Mouse (Mus musculus) heart, postnatal 10 days (tissue): ENCODE data around the gene Fah. TPM values are rescaled to one million over a fixed set of nuclear protein-coding genes. Genes with fewer than 3 reads are reported as not detected.
A peak's percentile ranks its signal among the peaks of the same experiment; 100 is the strongest.

ENCODE experiments used
- DNase-seq, 2 experiments: peaks; one replicate each; pipeline ENCODE4 v3.0.0; 2021
- intact Hi-C: fragments of 180-260 bp; cut with DNase I; formaldehyde crosslinking; loops from one replicate; pipeline ENCODE4 v1.15.1; 2025
- total RNA-seq, 2 experiments: library from RNA; stranded (reverse); gene quantifications; 2 replicates each; pipeline ENCODE4 v1.2.3; 2021

Fah gene
- 1 to 10 TPM; 6.0 to 7.3 TPM for total RNA-seq

DNA sequence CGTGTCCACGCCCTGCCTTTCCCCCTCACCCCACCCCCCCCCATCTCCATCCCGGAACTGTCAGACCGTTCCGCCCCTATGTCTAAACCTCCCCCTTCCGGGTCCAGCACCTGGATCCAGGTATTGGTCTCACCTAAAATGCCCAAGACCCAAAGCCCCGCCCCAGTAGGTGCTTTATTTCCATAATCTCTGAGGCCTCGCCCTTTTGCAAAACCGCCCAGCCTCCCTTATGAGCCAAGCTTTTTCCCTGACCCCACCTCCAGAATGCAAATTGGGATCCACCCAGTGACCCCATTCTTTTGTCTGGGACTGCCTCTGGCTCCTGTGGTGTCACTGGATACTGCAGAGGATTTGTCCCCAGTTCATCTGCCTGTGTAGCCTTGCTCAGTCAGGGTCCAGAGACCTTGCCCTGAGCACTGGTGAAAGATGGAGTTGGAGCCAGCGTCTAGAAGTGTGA lies at the start of gene Fah:
Fah (minus strand) TSS at position 430 of the 457 bp plus-strand sequence.
- DNase-seq: peak; percentile 40 to 64
- intact Hi-C loops: loop anchor here (5.0 kb wide), 1 partner anchor 81 kb away; the partner anchor contains the start of gene Zfand6

DNA sequence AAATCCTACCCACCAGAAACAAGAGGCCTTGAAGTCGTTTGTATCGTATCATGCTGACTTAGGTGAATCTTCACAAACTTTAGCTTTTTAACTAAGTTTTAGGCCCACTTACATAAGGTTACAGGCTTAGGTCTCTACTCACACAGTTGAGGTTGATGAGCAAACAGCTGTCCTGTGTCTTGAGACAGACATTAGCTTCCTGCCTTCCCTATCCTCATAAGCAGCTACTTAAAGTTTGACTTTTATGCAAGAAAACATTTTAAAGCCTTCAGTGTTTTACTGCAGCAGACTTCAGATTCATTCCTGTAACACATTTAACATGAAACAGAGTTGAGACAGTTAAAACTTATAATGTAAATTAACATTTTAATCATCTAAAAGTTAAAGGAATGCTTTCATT lies 46.2 kb upstream of the Fah start:
- intact Hi-C loops: no loop called here
- DNase-seq: no peak

DNA sequence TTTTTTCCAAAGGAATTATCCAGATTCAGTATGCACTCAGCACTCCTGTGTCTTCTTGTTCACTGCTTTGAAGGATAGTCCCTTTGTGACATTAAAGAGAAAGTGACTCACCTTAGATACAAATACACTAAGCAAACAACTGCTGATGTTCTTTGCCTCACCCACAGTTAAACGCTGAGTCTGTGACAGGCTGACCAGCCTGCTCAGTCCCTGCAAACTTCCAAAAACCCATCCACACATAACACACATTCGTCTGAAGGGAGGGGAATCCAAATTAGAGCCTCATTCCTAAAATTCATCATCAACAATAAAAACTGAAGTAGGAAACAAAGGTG lies 45.4 kb upstream of the Fah start:
- intact Hi-C loops: no loop called here
- DNase-seq: no peak

DNA sequence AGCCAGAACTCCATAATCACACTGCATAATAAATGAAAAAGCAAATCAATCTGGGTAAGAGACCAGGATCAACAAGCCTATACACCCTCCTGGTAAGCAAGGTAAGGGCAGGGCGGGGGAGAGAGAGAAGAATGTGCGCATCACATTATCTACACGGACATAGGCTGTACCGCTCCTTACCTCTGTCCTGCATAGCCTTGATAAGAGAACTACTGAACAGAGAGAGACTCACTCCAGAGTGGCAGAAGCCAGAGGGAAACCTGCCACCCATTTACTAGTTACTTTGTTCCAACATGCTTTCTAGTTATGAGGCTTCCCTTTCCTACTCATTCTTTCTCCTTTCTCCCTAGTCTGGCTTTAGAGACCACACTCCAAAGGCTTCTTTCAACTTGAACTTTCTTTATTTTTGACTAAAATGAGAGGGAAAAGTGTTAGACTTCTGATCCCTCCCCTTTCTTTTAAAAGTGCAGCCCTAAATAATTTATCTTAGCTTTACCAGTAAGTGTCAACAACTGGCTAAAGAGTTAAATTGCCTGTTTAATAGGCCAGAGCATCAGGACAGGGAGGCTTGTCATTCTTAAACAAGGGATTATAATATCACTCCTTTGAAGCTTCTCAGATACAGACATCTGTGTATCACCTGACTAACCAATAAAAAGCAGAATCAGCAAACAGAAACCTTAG lies 44.9 kb upstream of the Fah start:
- intact Hi-C loops: no loop called here
- DNase-seq: no peak

DNA sequence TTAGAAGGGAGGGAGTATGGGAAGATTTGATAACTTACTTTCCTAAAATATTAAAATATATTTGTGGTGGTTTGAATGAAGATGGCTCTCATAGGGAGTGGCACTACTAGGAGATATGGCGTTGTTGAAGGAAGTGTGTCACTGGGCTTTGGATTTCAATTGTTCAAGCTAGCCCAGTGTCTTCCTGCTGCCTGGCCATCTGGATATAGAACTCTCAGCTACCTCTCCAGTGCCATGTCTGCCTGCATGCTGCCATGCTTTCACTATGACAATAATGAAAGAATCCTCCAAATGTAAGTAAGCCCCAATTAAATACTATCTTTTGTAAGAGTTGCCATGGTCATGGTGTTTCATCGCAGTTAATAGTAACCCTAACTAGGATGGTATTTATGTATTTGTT lies 42.5 kb upstream of the Fah start:
- intact Hi-C loops: no loop called here
- no peak for DNase-seq

DNA sequence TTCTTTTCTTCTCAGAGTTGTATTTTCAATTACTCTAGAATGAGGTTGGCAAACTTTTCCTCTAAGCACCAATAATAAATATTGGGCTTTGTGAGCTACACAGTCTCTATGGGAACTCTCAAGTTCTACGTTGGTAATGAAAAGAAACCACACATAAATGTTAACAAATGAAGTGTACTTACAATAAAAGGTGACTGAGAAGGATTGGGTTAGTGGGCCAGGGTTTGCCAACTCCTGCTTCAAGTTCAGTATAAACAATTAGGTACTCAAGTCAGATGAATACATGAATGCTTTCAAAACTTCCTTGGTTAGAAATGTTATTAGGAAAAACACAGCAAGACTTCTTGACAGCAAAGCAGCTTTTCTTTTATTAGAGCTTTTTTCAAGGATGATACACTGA lies 39.7 kb upstream of the Fah start:
- intact Hi-C loops: no loop called here
- DNase-seq: no peak

DNA sequence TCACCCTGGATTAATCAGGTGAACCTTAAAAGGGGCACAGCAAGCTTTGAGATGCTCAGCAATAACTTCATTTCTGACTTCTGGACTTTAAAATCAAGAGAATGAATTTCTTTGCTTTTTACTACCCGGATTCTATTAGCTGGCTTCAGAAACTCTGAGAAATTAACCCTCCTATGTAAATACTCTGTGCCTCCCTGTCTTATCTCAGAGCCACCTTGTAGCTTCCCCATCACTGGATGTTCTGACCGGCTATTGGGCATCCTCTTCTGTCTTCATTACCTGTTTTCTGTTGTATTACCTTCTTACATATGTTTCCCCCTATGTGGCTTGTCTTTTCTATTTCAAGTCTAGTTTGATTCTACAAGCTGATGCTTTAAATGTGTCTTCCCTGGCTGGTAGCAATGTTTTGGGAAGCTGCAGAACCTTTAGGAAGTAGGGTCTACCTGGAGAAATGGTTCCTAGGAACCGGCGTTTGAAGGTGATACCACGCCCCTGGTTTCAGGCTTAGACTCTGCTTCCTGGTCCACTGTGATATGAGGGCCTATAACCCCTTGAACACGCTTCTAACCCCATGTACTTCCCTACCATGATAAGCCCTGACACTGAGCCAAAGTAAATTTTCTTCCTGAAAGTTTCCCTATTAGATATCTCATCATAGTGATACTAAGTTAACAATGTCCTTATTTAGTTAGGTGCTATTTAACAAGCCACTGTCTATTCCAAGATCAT lies 36.9 kb upstream of the Fah start:
- intact Hi-C loops: no loop called here
- no peak for DNase-seq

DNA sequence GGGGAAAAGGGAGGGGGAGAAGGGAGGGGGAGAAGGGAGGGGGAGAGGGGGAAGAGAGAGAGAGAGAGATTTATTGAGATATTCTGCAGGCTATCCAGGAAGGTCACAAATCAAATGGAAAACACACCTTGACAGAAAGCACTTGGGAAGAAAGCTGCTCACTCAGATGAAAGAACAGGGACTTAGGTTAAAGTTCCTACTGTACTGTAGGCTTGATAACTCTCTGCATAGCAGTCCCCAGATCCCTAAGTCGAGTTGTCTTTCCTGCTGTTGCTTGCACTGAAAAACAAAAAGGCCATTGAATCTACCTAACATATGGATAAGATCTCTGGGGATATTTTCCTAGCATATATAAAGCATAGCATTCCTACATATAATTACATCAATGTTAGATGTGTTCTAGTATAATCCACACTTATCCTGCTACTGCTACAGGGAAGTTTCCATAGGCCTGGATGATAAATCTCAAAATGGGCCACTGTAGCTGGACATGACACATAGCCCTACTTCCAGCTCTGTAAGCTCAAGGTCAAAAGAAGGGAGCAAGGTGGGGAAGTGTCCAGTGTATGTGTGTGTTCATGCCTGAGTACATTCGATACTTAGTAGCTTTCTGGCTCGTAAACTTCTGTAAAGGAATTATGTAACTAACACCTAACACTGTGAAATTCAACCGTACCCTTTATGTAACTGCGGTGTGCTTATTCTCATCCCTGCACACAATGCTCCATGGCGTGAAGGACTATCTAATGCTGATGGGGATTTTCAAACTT lies 35.8 kb upstream of the Fah start:
- intact Hi-C loops: no loop called here
- no peak for DNase-seq

DNA sequence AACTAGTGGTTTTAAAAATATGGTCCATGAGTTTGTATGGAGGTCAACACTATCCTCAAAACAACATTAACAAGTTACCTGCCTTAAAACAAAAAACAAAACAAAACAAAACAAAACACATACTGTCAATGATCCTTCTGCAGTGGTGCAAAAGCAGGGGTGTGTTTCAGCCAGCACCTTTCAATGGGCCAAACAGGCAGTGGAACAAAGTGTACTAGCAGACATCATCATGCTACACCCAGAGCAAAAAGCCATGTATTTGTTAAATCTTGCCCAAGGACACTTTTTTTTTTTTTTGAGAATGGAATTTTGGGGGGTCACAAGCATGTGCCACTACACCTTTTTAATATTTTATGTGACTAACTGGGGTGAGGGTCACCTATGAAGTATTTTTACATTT lies 30.4 kb upstream of the Fah start:
- no peak for DNase-seq
- intact Hi-C loops: no loop called here

DNA sequence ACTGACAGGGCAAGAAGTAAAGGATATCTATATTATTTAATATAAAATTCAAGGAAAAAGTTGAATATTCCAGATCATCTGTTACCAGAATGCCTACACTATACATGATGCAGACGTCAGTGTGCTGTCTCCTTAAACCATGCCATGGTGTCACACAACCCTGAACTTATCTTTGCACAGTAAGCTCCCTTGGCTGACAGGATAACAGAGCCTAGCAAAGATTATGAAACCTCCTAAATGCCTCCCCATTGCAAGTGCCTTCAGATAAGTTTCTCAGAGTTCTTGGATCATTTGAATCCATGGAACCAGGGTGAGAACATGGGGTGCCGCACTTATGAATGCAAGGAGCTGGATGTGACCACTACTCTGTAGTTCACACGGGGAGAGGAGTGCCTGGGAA lies 25.4 kb upstream of the Fah start:
- no peak for DNase-seq
- intact Hi-C loops: no loop called here

DNA sequence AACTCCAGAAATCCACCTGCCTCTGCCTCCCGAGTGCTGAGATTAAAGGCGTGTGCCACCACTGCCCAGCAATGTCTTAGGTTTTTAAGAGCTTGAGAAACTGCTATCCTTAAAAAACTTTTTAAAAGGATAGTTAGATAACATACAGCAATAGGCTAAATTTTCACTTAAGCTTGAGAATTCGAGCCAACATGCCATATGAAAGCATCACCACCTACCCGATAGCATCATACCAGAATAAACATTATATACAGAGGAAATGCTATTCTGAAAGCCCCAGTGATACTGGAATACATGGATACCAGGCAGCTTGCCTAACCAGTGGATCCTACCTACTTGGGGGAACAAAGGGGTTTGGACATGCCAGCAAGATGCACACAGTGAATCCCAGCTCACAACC lies 17.2 kb upstream of the Fah start:
- no peak for DNase-seq
- intact Hi-C loops: no loop called here

DNA sequence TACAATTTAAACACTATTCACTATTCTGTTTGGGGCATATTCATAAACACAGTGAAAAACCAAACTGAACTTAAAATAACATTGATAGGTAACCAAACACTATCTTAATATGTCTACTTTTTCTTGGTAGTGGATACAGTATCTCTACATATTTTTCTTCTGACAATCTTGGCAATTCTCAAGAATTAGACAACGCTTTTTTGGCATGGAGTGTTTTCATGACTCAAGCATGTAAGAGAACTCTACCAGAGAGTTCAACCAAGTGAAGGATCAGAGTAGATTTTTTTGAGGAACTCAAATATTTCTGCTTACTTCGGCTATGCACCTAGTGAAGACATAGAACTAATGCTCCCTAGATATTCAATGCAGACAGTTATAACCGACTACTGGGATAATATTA lies 14.4 kb upstream of the Fah start:
- intact Hi-C loops: no loop called here
- DNase-seq: no peak

DNA sequence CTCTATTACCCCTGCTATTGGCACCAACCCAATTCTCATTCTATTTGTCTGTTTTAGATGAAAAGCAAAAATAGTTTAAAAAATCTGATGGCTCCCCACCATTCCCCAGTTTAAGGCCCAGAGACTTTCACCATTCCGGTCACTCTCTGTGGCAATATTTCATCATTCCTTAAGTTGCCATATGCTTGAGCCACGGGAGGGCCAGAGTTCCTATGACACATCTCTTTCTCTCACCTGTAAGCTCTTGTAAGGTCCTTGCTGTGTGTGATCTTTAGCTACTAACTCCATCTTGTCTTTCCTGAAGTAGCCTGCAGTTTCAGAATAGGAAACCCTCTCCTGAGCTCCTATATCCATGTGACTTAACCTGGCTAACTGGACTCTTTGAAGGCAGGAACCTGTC lies 12.4 kb upstream of the Fah start:
- no peak for DNase-seq
- intact Hi-C loops: no loop called here

DNA sequence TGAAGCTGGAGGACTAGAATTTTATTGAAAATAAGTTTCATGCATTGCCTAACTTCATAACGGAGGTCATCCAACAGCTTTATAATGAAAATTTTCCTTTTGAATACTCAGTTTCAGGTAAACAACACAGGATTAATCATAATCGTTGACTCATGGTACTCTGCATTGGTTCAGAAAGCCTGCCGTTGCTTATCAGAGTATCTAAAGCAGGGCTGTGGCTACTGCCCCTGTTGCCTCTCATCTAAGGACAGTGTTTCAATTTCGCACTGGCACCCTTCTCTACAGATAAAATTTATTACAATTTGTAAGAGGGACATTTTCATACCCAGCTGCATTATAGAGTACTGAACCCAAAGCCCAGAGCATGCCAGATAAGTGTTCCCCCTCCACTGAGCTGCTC lies 5.9 kb upstream of the Fah start:
- intact Hi-C loops: no loop called here
- no peak for DNase-seq

DNA sequence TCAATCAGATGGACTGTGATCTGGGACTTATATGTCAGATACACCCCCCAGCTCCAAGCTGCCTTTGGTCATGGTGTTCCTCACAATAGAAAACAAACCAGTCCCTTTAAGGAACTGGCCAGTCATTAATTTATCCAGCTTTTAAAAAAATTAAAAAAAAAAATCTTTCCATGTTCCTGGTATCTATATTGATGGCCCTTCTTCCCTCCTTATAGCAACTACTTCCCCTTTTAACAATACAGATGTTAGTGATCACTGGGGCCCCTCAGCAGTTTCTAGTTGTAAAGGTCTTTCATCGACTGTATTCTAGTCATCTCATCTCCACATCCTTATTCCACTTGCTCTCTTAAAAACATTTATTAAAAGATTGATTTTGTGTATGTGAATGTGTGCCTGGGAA lies 5.1 kb upstream of the Fah start:
- intact Hi-C loops: no loop called here
- DNase-seq: no peak

DNA sequence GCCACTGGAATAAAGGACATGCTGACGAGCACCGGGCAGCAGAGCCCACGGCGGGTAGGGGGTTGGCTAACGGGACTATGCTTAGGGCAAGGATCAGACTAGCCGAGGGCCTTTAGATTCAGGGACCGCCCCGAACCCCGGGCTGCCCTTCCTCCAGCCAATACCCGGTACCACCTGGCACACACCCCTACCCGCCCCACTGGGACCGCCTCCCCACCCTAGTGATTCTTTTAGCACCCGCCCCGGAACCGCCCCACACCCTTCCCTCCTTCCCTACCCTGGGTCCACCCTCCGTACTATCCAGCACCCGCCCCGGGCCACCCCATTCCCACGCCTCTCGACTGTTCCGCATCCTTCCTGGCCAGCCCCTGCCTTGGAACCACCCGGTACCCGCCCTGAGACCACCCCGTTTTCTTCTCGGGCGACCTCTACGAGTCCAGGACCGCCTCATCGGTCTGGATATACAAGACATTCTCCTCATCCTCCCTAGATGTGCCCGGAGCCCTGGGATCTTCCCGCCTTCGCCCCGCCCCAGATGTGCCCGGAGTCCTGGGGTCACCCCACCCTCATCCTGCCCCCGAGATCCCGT lies 724 bp downstream of the Fah start:
- DNase-seq: peak; percentile 76 to 80
- intact Hi-C loops: loop anchor here (5.0 kb wide), 1 partner anchor 82 kb away; the partner anchor contains the start of gene Zfand6

DNA sequence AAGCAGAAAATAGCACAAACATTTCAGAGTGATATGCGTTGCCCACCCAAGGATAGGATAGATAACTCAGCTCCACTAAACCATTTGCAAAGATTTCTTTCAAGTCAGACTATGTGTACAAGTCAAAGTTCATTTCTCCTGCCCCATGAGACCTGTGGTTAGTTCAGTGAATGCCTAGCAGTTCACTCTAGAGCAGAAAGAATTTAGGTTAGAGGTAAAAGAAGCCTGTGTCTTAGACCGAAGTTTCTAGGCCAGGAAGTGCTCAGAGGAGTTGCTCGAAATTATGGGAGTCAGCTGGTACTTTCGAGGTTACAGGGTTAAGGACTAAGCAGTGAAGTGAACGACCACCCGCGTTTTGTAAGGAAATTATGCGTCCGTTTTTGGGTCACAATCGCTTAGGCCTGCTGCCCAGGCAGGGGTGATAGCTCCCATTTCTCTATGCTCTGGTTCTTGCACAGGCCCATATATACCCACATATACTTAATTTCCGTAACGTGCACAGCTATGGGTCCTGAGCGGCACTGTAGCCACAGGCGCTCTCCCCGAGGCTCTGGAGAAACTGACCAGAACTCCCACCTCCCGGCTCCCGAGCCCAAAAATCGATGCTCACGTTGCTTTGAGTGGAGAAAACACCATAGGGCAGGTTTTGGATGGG lies 1.4 kb downstream of the Fah start:
- intact Hi-C loops: loop anchor here (5.0 kb wide), 1 partner anchor 82 kb away; the partner anchor contains the start of gene Zfand6
- peak in 1 of 2 experiments; percentile 5 for DNase-seq

DNA sequence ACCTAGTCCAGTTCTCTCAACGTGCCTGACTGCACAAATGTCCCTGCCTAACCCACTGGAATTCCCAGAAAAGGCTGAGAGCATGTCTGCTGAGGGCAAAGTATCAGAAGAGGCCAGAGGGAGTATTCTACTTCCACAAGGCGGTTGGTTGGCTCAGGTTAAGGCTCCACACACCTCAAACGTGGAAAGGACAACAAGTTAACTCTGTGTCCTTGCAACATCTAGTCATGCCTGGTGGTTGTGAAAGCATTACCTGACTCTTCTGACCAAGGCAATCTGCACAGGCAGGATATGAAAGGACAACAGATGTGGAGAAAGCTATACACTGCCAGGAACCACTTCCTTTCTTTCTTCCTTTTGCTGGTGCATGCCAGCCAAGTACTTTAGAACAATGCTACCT lies 2.0 kb downstream of the Fah start:
- intact Hi-C loops: no loop called here
- DNase-seq: peak; percentile 7 to 9

DNA sequence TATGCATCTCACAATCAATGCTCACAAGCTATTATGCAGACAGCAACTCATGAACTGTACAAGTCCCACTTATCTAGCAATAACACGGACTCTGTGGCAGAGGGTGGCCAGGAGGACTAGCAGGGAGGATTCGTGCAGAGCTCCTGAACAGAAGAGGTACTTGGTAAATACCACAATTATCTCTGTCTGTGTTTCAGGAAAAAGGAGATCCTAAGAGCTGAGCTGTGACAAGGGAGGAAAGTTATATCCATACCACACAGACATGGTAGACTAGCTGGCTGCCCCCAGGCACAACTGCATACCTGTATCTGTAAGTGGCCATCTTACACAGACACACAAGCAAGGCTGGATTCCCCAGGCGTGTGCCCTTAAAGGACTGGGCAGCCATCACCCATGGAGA lies 5.2 kb downstream of the Fah start:
- intact Hi-C loops: no loop called here

DNA sequence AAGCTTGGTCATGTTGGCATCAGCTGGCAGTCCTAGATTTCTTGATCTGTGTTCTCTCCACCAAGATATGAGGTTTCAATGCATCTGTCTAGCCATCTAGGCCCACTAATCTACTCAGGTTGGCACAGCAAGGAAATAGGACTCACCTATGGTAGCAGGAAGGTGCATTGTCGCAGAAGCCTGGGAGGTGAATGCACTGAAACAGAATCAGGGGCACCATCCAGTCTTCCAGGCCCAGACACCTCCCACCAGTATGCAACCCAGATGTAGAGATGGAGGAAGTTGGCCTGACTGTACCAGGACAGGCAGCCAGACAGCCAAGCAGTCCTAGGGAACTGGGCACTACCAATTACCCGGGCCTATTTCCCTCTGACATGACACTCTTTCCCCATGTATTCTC lies 5.9 kb downstream of the Fah start:
- DNase-seq: no peak
- intact Hi-C loops: no loop called here

More for the DNA sequence above, 5.2 kb downstream of the Fah start:
- no peak for DNase-seq

DNA sequence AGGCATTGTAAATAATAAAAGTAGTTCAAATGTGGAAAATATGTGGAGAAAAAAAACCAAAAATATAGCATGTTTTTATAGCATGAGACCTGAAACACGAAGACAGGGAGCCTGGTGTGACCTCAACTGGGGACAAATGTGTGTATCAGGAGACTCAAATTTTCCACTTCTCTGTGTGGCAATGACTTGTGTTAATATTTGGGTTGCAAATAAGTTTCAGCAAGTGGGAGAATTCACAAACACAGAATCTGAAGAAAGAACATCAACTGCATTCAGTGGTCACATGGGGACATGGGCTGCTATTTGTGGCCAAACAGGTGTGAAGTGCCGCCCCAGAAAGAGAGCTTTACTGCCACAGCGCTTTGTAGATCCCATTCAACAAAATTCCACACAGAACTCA lies 9.9 kb downstream of the Fah start:
- intact Hi-C loops: no loop called here
- DNase-seq: no peak
